ENCODE assay signal across 8 mouse cellular contexts in the genomic region with DNA sequence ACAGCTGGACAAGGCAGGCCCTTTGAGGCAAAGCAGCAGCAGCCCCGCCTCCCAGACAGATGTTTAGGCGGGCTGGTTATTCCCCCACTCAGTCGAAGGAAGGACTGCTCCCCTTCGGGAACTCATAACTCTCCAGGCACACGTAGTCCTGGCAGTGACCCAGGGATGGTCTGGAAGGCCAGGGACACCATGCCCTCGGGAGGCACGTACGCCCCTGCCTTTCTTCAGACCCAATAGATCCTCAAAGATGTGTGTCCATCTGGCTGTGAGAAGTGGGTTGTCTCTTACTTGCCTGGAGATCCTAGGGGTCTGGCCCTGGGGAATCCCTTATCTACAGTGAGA. TPM values are rescaled to one million over a fixed set of nuclear protein-coding genes. Genes with fewer than 3 reads are reported as not detected.
DNase-seq lines count a peak whose midpoint lies in the region; ATAC-seq lines count a peak whose summit lies in the region.

No protein-coding gene starts in this region.

- peaks cover 39% of the 10 kb centered on the region for H3K4me1 ChIP-seq in kidney, embryonic 16.5 days (ENCODE audit: insufficient read depth, low read length)
- peaks cover 44% of the 10 kb centered on the region for H3K4me1 ChIP-seq in embryonic facial prominence, embryonic 10.5 days
- peaks cover 10% of the 10 kb centered on the region for H3K4me1 ChIP-seq in hindbrain, embryonic 16.5 days (ENCODE audit: control insufficient read depth, insufficient read depth, low read depth, low read length)
- H3K4me1 ChIP-seq in midbrain, embryonic 16.5 days (ENCODE audit: control insufficient read depth, insufficient read depth, low read length), result peaks cover 12% of the 10 kb centered on the region

- peak overlapping the region; percentile 93 for H3K27ac ChIP-seq in kidney, embryonic 16.5 days (ENCODE audit: low read length)
- peak overlapping the region; percentile 92 for H3K27ac ChIP-seq in embryonic facial prominence, embryonic 10.5 days (replicated peaks)
- peak overlapping the region; percentile 75 for H3K27ac ChIP-seq in hindbrain, embryonic 16.5 days (ENCODE audit: low read depth, low read length)
- H3K27ac ChIP-seq in midbrain, embryonic 16.5 days (ENCODE audit: low read length), result peak overlapping the region; percentile 73

- H3K9me3 ChIP-seq in kidney, embryonic 16.5 days (ENCODE audit: low read length), result no peaks in the 10 kb centered on the region
- no peaks in the 10 kb centered on the region for H3K9me3 ChIP-seq in embryonic facial prominence, embryonic 10.5 days
- H3K9me3 ChIP-seq in hindbrain, embryonic 16.5 days (ENCODE audit: control insufficient read depth, low read length), result no peaks in the 10 kb centered on the region
- H3K9me3 ChIP-seq in midbrain, embryonic 16.5 days (replicated peaks; ENCODE audit: control insufficient read depth, low read length, poor library complexity, severe bottlenecking), result no peaks in the 10 kb centered on the region

- H3K4me3 ChIP-seq in kidney, embryonic 16.5 days (ENCODE audit: low read length), result peak overlapping the region; percentile 51
- H3K4me3 ChIP-seq in embryonic facial prominence, embryonic 10.5 days, result peak overlapping the region; percentile 58
- peak overlapping the region; percentile 48 for H3K4me3 ChIP-seq in hindbrain, embryonic 16.5 days (ENCODE audit: low read length)
- peak overlapping the region; percentile 41 for H3K4me3 ChIP-seq in midbrain, embryonic 16.5 days (ENCODE audit: low read depth, low read length)

- peaks cover 23% of the 10 kb centered on the region for H3K36me3 ChIP-seq in kidney, embryonic 16.5 days (ENCODE audit: insufficient read depth, low read length)
- peaks cover 29% of the 10 kb centered on the region for H3K36me3 ChIP-seq in embryonic facial prominence, embryonic 10.5 days (replicated peaks)
- H3K36me3 ChIP-seq in hindbrain, embryonic 16.5 days (ENCODE audit: control insufficient read depth, insufficient read depth, low read length), result no peaks in the 10 kb centered on the region
- H3K36me3 ChIP-seq in midbrain, embryonic 16.5 days (ENCODE audit: control insufficient read depth, insufficient read depth, low read length), result no peaks in the 10 kb centered on the region; the same call in 1 of the 2 replicates

- no peaks in the 10 kb centered on the region for H3K27me3 ChIP-seq in kidney, embryonic 16.5 days (ENCODE audit: insufficient read depth, low read length)
- no peaks in the 10 kb centered on the region for H3K27me3 ChIP-seq in embryonic facial prominence, embryonic 10.5 days (replicated peaks; ENCODE audit: low read depth, poor library complexity, severe bottlenecking)
- no peaks in the 10 kb centered on the region for H3K27me3 ChIP-seq in hindbrain, embryonic 16.5 days (replicated peaks; ENCODE audit: control insufficient read depth, insufficient read depth, low read length)
- no peaks in the 10 kb centered on the region for H3K27me3 ChIP-seq in midbrain, embryonic 16.5 days (ENCODE audit: control insufficient read depth, insufficient read depth, low read depth, low read length)

- H3K4me2 ChIP-seq in kidney, embryonic 16.5 days (replicated peaks; ENCODE audit: low read depth, low read length), result peak overlapping the region; percentile 69
- peak overlapping the region; percentile 82 for H3K4me2 ChIP-seq in hindbrain, embryonic 16.5 days (ENCODE audit: low read length)
- H3K4me2 ChIP-seq in midbrain, embryonic 16.5 days (ENCODE audit: low read length), result peak overlapping the region; percentile 80

- WGBS in kidney, embryonic 16.5 days, result 5% methylated on average over 8 of the region's 8 CpGs
- 14% methylated on average over 8 of the region's 8 CpGs for WGBS in embryonic facial prominence, embryonic 10.5 days
- 4% methylated on average over 8 of the region's 8 CpGs for WGBS in hindbrain, embryonic 16.5 days
- WGBS in midbrain, embryonic 16.5 days, result 9% methylated on average over 8 of the region's 8 CpGs

- no peak for DNase-seq in kidney, postnatal 4 days
- DNase-seq in embryonic facial prominence, embryonic 10.5 days (ENCODE audit: low spot score), result no peak
- no peak for DNase-seq in adrenal gland, adult 8-10 months
- DNase-seq in ovary, postnatal 10 days (ENCODE audit: low spot score), result no peak

- ATAC-seq in kidney, embryonic 16.5 days (ENCODE audit: low FRiP score, low TSS enrichment), result no peak
- no peak for ATAC-seq in hindbrain, embryonic 16.5 days
- no peak for ATAC-seq in midbrain, embryonic 16.5 days
- no peak for ATAC-seq in CD4-positive, CD25-positive, alpha-beta regulatory T cell, adult 4 months

- peak overlapping the region; percentile 61 for H3K9ac ChIP-seq in kidney, embryonic 16.5 days (replicated peaks; ENCODE audit: low read length)
- H3K9ac ChIP-seq in hindbrain, embryonic 16.5 days (ENCODE audit: low read depth, low read length), result peak overlapping the region; percentile 65
- peak overlapping the region; percentile 68 for H3K9ac ChIP-seq in midbrain, embryonic 16.5 days (ENCODE audit: low read depth, low read length)

RNA-seq across cellular contexts. Expression of a gene that starts 6.4 kb away (rescaled TPM):
- polyA plus RNA-seq in kidney, embryonic 16.5 days (2015; fragmentation: Nextera tagmentation; extraction: Ambion mirVana), result 76.3 and 78.3 TPM in 2 replicates
- polyA plus RNA-seq in embryonic facial prominence, embryonic 10.5 days (2016; fragmentation: Nextera tagmentation; extraction: Ambion mirVana), result 54.5 and 56.0 TPM in 2 replicates
- 22.8 and 25.9 TPM in 2 replicates for polyA plus RNA-seq in hindbrain, embryonic 16.5 days (2015; fragmentation: Nextera tagmentation; extraction: Ambion mirVana)
- polyA plus RNA-seq in midbrain, embryonic 16.5 days (2015; fragmentation: Nextera tagmentation; extraction: Ambion mirVana), result 19.8 and 21.2 TPM in 2 replicates
- 10 to 100 TPM; 14.2 to 15.9 TPM for polyA plus RNA-seq in CD4-positive, CD25-positive, alpha-beta regulatory T cell, adult 4 months (2017; shearing (Covaris generic))
- 1 to 10 TPM; 5.6 to 7.7 (median 6.3) TPM for total RNA-seq in adrenal gland, adult 8-10 months (2022)

RNA-seq across cellular contexts. Expression of a gene that starts 6.5 kb away (rescaled TPM):
- polyA plus RNA-seq in kidney, embryonic 16.5 days (2015; fragmentation: Nextera tagmentation; extraction: Ambion mirVana), result 81.2 and 93.0 TPM in 2 replicates
- polyA plus RNA-seq in embryonic facial prominence, embryonic 10.5 days (2016; fragmentation: Nextera tagmentation; extraction: Ambion mirVana), result 114 and 124 TPM in 2 replicates
- 57.1 and 67.4 TPM in 2 replicates for polyA plus RNA-seq in hindbrain, embryonic 16.5 days (2015; fragmentation: Nextera tagmentation; extraction: Ambion mirVana)
- 68.0 and 72.3 TPM in 2 replicates for polyA plus RNA-seq in midbrain, embryonic 16.5 days (2015; fragmentation: Nextera tagmentation; extraction: Ambion mirVana)
- 10 to 100 TPM; 45.3 to 54.8 TPM for polyA plus RNA-seq in CD4-positive, CD25-positive, alpha-beta regulatory T cell, adult 4 months (2017; shearing (Covaris generic))
- total RNA-seq in adrenal gland, adult 8-10 months (2022), result 10 to 100 TPM; 79.8 to 92.9 (median 84.3) TPM

RNA-seq across cellular contexts. Expression of a gene that starts 8.2 kb away (rescaled TPM):
- polyA plus RNA-seq in kidney, embryonic 16.5 days (2015; fragmentation: Nextera tagmentation; extraction: Ambion mirVana), result 3.9 and 4.4 TPM in 2 replicates
- 4.9 and 5.3 TPM in 2 replicates for polyA plus RNA-seq in embryonic facial prominence, embryonic 10.5 days (2016; fragmentation: Nextera tagmentation; extraction: Ambion mirVana)
- polyA plus RNA-seq in hindbrain, embryonic 16.5 days (2015; fragmentation: Nextera tagmentation; extraction: Ambion mirVana), result 0.35 and 0.89 TPM in 2 replicates
- polyA plus RNA-seq in midbrain, embryonic 16.5 days (2015; fragmentation: Nextera tagmentation; extraction: Ambion mirVana), result 0.23 and 0.81 TPM in 2 replicates
- polyA plus RNA-seq in CD4-positive, CD25-positive, alpha-beta regulatory T cell, adult 4 months (2017; shearing (Covaris generic)), result 1 to 10 TPM; 8.5 to 9.6 TPM
- under 1 TPM; 0.12 to 0.94 (median 0.66) TPM for total RNA-seq in adrenal gland, adult 8-10 months (2022)

RNA-seq across cellular contexts. Expression of a gene that starts 28.1 kb away (rescaled TPM):
- polyA plus RNA-seq in kidney, embryonic 16.5 days (2015; fragmentation: Nextera tagmentation; extraction: Ambion mirVana), result 13.5 and 15.1 TPM in 2 replicates
- polyA plus RNA-seq in embryonic facial prominence, embryonic 10.5 days (2016; fragmentation: Nextera tagmentation; extraction: Ambion mirVana), result 15.1 and 18.1 TPM in 2 replicates
- 10.1 and 10.4 TPM in 2 replicates for polyA plus RNA-seq in hindbrain, embryonic 16.5 days (2015; fragmentation: Nextera tagmentation; extraction: Ambion mirVana)
- polyA plus RNA-seq in midbrain, embryonic 16.5 days (2015; fragmentation: Nextera tagmentation; extraction: Ambion mirVana), result 11.5 and 12.7 TPM in 2 replicates
- 1 to 10 TPM; 2.2 to 4.5 TPM for polyA plus RNA-seq in CD4-positive, CD25-positive, alpha-beta regulatory T cell, adult 4 months (2017; shearing (Covaris generic))
- total RNA-seq in adrenal gland, adult 8-10 months (2022), result 10 to 100 TPM in 1 of 4 experiments, 1 to 10 TPM in 3; 6.6 to 12.1 (median 8.4) TPM

RNA-seq across cellular contexts. Expression of a gene that starts 28.3 kb away (rescaled TPM):
- 40.3 and 78.3 TPM in 2 replicates for polyA plus RNA-seq in kidney, embryonic 16.5 days (2015; fragmentation: Nextera tagmentation; extraction: Ambion mirVana)
- 94.3 and 94.9 TPM in 2 replicates for polyA plus RNA-seq in embryonic facial prominence, embryonic 10.5 days (2016; fragmentation: Nextera tagmentation; extraction: Ambion mirVana)
- 93.2 and 132 TPM in 2 replicates for polyA plus RNA-seq in hindbrain, embryonic 16.5 days (2015; fragmentation: Nextera tagmentation; extraction: Ambion mirVana)
- polyA plus RNA-seq in midbrain, embryonic 16.5 days (2015; fragmentation: Nextera tagmentation; extraction: Ambion mirVana), result 139 and 144 TPM in 2 replicates
- polyA plus RNA-seq in CD4-positive, CD25-positive, alpha-beta regulatory T cell, adult 4 months (2017; shearing (Covaris generic)), result 1 to 10 TPM; 3.8 to 4.3 TPM
- total RNA-seq in adrenal gland, adult 8-10 months (2022), result 100 to 1,000 TPM in 1 of 4 experiments, 10 to 100 TPM in 3; 80.0 to 105 (median 92.6) TPM
